Mouse (Mus musculus) heart, embryonic 16.5 days (tissue): ENCODE results near the gene Add3. TPM values are rescaled to one million over a fixed set of nuclear protein-coding genes. Genes with fewer than 3 reads are reported as not detected.
A peak's percentile ranks its signal among the peaks of the same experiment; 100 is the strongest.

Experiments used
- ATAC-seq: fragments of 200-750 bp; cut with Nextera tagmentation; replicated peaks from 2 replicates; pipeline ENCODE4 v1.8.0; 2017; ENCODE audit warnings: moderate number of reproducible peaks; ENCODE audit not compliant: insufficient read depth, low FRiP score; ENCODE audit errors: extremely low read depth
- H3K27ac ChIP-seq: fragments of 300-500 bp; sonication (generic); 2 replicates; pipeline ENCODE4 v1.5.1; 2014; ENCODE audit warnings: mild to moderate bottlenecking, low read length, control low read depth, moderate library complexity
- H3K27me3 ChIP-seq: fragments of 300-500 bp; sonication (generic); 2 replicates; pipeline ENCODE4 v1.6.1; 2014; ENCODE audit warnings: low read length, mixed read lengths; ENCODE audit not compliant: control insufficient read depth, insufficient read depth
- H3K36me3 ChIP-seq: fragments of 300-500 bp; sonication (generic); 2 replicates; pipeline ENCODE4 v1.6.1; 2014; ENCODE audit not compliant: control insufficient read depth, insufficient read depth
- H3K4me1 ChIP-seq: fragments of 300-500 bp; sonication (generic); 2 replicates; pipeline ENCODE4 v1.6.1; 2014; ENCODE audit warnings: low read length, mixed read lengths; ENCODE audit not compliant: control insufficient read depth, insufficient read depth
- H3K4me2 ChIP-seq: fragments of 300-500 bp; sonication (generic); 2 replicates; pipeline ENCODE4 v1.6.1; 2014; ENCODE audit warnings: low read depth, mild to moderate bottlenecking, control low read depth, low read length
- H3K4me3 ChIP-seq: fragments of 300-500 bp; sonication (generic); 2 replicates; pipeline ENCODE4 v1.5.1; 2014; ENCODE audit warnings: mild to moderate bottlenecking, control low read depth, low read length
- H3K9ac ChIP-seq: fragments of 300-500 bp; sonication (generic); 2 replicates; pipeline ENCODE4 v1.6.1; 2014; ENCODE audit warnings: low read length, control low read depth
- H3K9me3 ChIP-seq: fragments of 300-500 bp; sonication (generic); replicated peaks from 2 replicates; pipeline ENCODE4 v1.6.1; 2016; ENCODE audit warnings: low read length; ENCODE audit not compliant: control insufficient read depth
- WGBS: fragments of 180-500 bp; shearing (Covaris S2); extraction: QIAGEN DNeasy Blood & Tissue Kit; methylation state at CpG from one replicate; pipeline ENCODE4 v1.1.7; 2014; 5-methylcytosine and 5-hydroxymethylcytosine counted together
- polyA plus RNA-seq: library from polyadenylated mRNA; unstranded; fragments of >200 nt; fragmentation: Nextera tagmentation; extraction: Ambion mirVana; gene quantifications from 2 replicates; pipeline ENCODE4 v1.2.1, GENCODE M21; 2015

Add3 gene
- polyA plus RNA-seq, 1 experiment from 2014 or later: 107 TPM

DNA sequence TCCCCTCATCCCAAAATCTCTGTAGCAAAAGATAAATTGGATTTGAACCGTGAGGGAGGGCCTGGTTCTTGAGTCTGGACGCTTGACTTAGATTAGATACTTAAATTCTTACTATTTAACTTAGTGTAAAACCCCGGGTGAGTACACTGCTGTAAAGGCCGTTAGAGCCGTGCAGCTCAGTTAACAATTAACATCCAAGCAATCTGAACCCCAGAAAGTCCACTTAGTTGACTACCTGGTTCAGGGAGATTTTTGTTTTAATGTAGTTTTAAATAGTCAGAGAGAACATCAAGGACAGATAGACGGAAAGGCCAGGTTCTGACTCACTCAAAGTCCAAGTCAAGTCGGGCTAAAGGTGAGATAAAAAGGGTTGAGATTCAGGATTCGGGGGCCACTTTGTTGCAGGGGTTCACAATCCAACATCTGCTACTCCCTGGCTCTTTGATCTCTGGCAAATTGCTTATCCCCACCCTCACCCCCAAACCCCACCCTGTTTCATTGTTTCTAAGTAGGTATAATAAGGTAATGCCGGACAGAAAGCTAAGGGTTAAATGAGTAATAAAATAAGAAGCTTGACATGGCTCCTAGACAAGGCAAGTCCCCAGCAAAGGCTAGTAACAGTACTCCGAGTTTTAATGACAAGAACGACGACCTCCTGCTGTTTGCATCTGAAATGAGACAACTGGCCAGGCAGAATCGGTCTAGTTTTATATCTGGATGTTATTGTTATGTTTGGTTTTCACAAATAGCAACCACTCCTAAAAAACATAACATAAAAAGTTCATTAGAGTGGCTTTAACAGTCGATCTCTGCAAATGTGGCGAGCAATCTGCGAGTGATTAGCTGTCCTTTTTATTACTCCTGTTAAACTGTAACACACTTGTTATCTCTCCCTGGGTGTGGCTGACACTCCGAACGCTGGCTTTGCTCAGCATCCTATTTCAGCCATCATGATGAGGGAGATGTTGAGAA, 12.6 kb upstream of the Add3 start:
- H3K4me3 ChIP-seq: no peak overlapping the region
- peak overlapping the region; percentile 17; the same call in 1 of the 2 replicates for H3K4me2 ChIP-seq
- 29% methylated on average over 18 of the region's 18 CpGs for WGBS
- H3K36me3 ChIP-seq: no peaks in the 10 kb centered on the region
- ATAC-seq: no peak
- H3K27ac ChIP-seq: peak overlapping the region; percentile 24; the same call in 1 of the 2 replicates
- no peaks in the 10 kb centered on the region for H3K9me3 ChIP-seq
- H3K9ac ChIP-seq: no peak overlapping the region
- no peaks in the 10 kb centered on the region for H3K27me3 ChIP-seq
- H3K4me1 ChIP-seq: peaks cover 38% of the 10 kb centered on the region

GRCm38 (mm10) chr19:53128494-53129337, 11.5 kb upstream of the Add3 start:
- 0 out of 2 replicates have a peak, but pooled peaks have one; percentile 22 for ATAC-seq
- H3K9ac ChIP-seq: no peak overlapping the region

GRCm38 (mm10) chr19:53130399-53131175, 9.7 kb upstream of the Add3 start:
- Histone ChIP-seq H3K36me3 (no peaks in the 10 kb centered on the region), H3K27ac (peak overlapping the region; percentile 65), H3K9me3 (no peaks in the 10 kb centered on the region), H3K9ac (no peak overlapping the region), H3K4me2 (no peak overlapping the region), H3K27me3 (no peaks in the 10 kb centered on the region), H3K4me1 (peaks cover 29% of the 10 kb centered on the region), H3K4me3 (no peak overlapping the region)
- 71% methylated on average over 15 of the region's 16 CpGs for WGBS
- no peak for ATAC-seq

More at GRCm38 (mm10) chr19:53128494-53129337, 11.5 kb upstream of the Add3 start:
- Histone ChIP-seq H3K4me3 (no peak overlapping the region), H3K4me2 (peak overlapping the region; percentile 17), H3K27me3 (no peaks in the 10 kb centered on the region), H3K9me3 (no peaks in the 10 kb centered on the region), H3K36me3 (no peaks in the 10 kb centered on the region), H3K4me1 (peaks cover 31% of the 10 kb centered on the region), H3K27ac (peak overlapping the region; percentile 24)
- 21% methylated on average over 13 of the region's 13 CpGs for WGBS

DNA sequence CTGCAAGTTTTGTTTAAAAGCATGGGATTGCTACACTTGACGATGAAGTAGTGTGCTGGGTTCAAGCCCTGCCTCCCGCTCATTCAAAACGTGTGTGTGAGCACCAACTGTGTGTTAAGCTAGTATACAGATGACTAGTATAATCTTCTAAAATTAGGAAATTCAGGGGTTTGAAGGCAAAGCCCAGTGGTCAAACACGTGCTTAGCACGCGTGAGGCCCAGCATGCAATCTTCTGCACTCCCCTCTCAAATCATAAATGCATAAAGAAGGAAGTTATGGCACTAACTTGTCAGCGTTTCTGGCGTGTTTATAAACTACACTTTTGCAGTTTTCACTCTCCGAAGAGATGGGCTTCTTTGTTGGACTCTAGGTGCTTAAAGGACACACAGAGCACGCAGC, 7.8 kb upstream of the Add3 start:
- Histone ChIP-seq H3K27ac (no peak overlapping the region), H3K36me3 (no peaks in the 10 kb centered on the region), H3K9me3 (no peaks in the 10 kb centered on the region), H3K4me1 (peaks cover 23% of the 10 kb centered on the region), H3K27me3 (no peaks in the 10 kb centered on the region), H3K9ac (no peak overlapping the region), H3K4me3 (no peak overlapping the region), H3K4me2 (no peak overlapping the region)
- ATAC-seq: no peak
- WGBS: 91% methylated on average over 10 of the region's 10 CpGs

DNA sequence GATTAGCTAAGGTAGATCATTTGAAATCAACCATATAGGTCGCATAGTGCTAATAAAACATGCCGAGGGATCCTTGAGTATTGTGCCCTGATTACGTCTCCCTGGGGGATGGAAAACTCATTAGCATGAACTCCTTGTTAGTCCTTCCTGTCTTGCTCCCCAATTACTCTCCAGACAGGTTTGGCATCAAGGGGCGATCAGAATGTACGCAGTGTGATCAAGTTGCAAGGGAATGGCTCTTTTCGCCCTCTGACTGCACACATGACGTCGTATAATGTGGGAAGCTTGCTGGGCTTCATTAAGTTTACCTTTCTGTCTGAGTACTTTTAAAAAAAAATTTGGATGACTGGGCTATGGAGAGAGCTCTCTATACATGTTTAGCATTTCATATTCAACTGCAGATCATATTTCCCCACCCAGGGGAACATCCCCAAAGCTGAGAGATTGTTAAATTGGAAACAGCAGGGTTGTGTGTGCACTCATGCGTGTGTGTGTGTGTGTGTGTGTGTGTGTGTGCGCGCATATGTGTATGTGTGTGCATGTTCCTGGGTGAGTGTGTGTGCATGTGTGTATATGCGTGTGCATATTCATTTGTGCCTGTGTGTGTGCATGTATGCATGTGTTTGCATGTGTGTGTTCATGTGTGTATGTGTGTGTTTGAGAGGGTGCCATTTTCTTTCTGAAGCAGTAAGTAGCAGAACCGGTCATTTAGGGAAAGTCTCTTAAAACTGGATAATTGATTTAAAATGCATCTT, 3.7 kb upstream of the Add3 start:
- no peaks in the 10 kb centered on the region for H3K4me1 ChIP-seq
- no peak overlapping the region for H3K4me3 ChIP-seq
- no peak overlapping the region for H3K4me2 ChIP-seq
- no peaks in the 10 kb centered on the region for H3K27me3 ChIP-seq
- H3K27ac ChIP-seq: no peak overlapping the region
- H3K9me3 ChIP-seq: no peaks in the 10 kb centered on the region
- WGBS: 79% methylated on average over 13 of the region's 13 CpGs
- H3K9ac ChIP-seq: no peak overlapping the region
- ATAC-seq: no peak
- no peaks in the 10 kb centered on the region for H3K36me3 ChIP-seq

DNA sequence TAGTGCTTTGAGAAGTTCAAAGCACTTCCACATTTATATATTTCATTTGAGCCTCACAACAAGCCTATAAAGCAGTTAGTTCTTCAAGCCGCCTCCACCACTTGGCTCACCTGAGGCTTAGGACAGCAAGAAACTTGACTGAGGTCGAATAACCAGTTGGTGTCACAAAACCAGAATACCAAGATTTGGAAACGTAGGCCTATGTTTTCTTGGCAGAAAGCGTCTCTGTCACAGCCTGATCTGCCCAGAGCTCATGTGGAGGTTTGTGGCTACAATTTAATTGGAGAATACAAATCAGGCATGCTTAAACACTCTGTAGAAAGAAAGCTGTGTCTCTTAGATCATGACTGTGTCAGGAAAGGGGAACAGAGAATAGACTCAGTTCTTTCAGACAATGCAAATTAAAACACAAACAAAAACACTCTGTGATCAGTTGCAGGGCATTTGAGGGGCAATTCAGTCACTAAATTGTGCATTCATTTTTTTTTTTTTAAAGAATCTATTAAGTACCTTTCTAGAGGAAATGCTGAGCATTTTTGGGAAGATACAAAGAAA, 3.0 kb upstream of the Add3 start:
- no peaks in the 10 kb centered on the region for H3K4me1 ChIP-seq
- H3K4me2 ChIP-seq: no peak overlapping the region
- H3K9ac ChIP-seq: no peak overlapping the region
- H3K4me3 ChIP-seq: no peak overlapping the region
- ATAC-seq: no peak
- H3K9me3 ChIP-seq: no peaks in the 10 kb centered on the region
- no peak overlapping the region for H3K27ac ChIP-seq
- 76% methylated on average over 4 of the region's 4 CpGs for WGBS
- no peaks in the 10 kb centered on the region for H3K27me3 ChIP-seq
- no peaks in the 10 kb centered on the region for H3K36me3 ChIP-seq

GRCm38 (mm10) chr19:53140804-53141250, 584 bp downstream of the Add3 start:
- no peaks in the 10 kb centered on the region for H3K27me3 ChIP-seq
- H3K4me2 ChIP-seq: peak overlapping the region; percentile 91
- H3K4me1 ChIP-seq: peaks cover 8% of the 10 kb centered on the region
- no peaks in the 10 kb centered on the region for H3K36me3 ChIP-seq
- H3K4me3 ChIP-seq: peak overlapping the region; percentile 99
- WGBS: 3% methylated on average over 6 of the region's 6 CpGs
- H3K27ac ChIP-seq: peak overlapping the region; percentile 96
- H3K9me3 ChIP-seq: no peaks in the 10 kb centered on the region
- no peak for ATAC-seq
- peak overlapping the region; percentile 92 for H3K9ac ChIP-seq
